Mouse (Mus musculus) embryonic facial prominence, embryonic 10.5 days (tissue): ENCODE data around the gene Josd2. TPM values are rescaled to one million over a fixed set of nuclear protein-coding genes. Genes with fewer than 3 reads are reported as not detected.

Experiments
- DNase-seq: peaks from one replicate; pipeline ENCODE4 v3.0.0-alpha.2; 2017; ENCODE audit warnings: low spot score
- H3K27ac ChIP-seq: fragments of 300-500 bp; sonication (generic); replicated peaks from 2 replicates; pipeline ENCODE4 v1.5.1; 2016; ENCODE audit warnings: mild to moderate bottlenecking
- H3K27me3 ChIP-seq: fragments of 300-500 bp; sonication (generic); replicated peaks from 2 replicates; pipeline ENCODE4 v1.6.1; 2016; ENCODE audit warnings: low read depth, mild to moderate bottlenecking; ENCODE audit not compliant: poor library complexity, severe bottlenecking
- H3K36me3 ChIP-seq: fragments of 300-500 bp; sonication (generic); replicated peaks from 2 replicates; pipeline ENCODE4 v1.6.1; 2016; ENCODE audit warnings: mild to moderate bottlenecking, moderate library complexity
- H3K4me1 ChIP-seq: fragments of 300-500 bp; sonication (generic); 2 replicates; pipeline ENCODE4 v1.6.1; 2016
- H3K4me3 ChIP-seq: fragments of 300-500 bp; sonication (generic); 2 replicates; pipeline ENCODE4 v1.5.1; 2016; ENCODE audit warnings: mild to moderate bottlenecking, moderate library complexity
- H3K9me3 ChIP-seq: fragments of 300-500 bp; sonication (generic); 2 replicates; pipeline ENCODE4 v1.6.1; 2016; ENCODE audit warnings: mild to moderate bottlenecking
- WGBS: fragments of 180-500 bp; shearing (Covaris S2); methylation state at CpG from one replicate; pipeline ENCODE4 v1.1.7; 2016; 5-methylcytosine and 5-hydroxymethylcytosine counted together
- polyA plus RNA-seq: library from polyadenylated mRNA; unstranded; fragments of >200 nt; fragmentation: Nextera tagmentation; extraction: Ambion mirVana; gene quantifications from 2 replicates; pipeline ENCODE4 v1.2.1, GENCODE M21; 2016

The Josd2 gene
- polyA plus RNA-seq, 1 experiment from 2014 or later = 80.3 TPM

DNA sequence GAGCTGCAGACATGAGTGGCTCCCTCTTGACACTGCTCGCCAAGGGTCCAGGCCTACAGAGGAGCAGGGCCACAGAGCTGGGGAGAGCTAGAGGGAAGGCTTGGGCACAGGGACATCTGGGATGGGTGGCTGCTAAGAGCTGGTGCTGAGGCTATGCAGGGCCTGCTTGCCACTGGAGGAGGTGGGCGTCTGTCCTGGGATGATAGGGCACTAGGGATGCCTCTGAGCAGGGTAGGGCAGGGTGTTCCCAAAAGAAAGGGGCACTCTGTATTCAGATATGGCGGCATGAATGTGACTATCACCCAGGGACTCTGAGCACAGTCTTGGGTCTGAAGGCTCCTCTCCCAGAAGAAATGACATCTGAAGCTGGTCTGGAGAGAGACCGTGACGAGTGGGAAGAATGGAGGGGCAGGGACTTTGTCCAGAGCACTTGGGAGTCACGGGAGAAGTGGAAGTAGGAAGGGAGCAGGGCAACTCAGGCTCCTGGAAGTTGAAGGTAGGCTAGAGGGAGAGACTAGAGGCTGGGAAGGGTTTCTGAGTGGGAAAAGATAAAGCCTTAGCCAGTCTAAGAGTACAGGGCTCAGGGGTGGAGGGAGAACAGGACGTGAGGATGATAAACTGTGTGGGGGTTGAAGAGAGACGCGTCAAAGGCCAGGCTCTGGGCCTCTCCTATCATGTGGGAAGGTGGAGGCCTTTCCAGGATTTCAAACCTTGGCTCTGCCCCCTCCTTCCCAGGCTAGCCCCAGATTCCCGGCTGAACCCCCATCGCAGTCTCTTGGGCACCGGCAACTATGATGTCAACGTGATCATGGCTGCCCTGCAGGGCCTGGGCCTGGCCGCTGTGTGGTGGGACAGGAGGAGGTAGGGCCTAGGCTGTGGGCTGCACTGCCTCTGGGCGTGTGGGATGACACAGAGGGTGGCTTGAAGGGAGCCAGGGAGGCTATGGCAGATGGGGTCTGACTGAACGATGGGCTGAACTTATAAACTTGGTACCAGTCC is 2.2 kb downstream of the Josd2 start:
- 93% methylated on average over 16 of the region's 16 CpGs for WGBS

DNA sequence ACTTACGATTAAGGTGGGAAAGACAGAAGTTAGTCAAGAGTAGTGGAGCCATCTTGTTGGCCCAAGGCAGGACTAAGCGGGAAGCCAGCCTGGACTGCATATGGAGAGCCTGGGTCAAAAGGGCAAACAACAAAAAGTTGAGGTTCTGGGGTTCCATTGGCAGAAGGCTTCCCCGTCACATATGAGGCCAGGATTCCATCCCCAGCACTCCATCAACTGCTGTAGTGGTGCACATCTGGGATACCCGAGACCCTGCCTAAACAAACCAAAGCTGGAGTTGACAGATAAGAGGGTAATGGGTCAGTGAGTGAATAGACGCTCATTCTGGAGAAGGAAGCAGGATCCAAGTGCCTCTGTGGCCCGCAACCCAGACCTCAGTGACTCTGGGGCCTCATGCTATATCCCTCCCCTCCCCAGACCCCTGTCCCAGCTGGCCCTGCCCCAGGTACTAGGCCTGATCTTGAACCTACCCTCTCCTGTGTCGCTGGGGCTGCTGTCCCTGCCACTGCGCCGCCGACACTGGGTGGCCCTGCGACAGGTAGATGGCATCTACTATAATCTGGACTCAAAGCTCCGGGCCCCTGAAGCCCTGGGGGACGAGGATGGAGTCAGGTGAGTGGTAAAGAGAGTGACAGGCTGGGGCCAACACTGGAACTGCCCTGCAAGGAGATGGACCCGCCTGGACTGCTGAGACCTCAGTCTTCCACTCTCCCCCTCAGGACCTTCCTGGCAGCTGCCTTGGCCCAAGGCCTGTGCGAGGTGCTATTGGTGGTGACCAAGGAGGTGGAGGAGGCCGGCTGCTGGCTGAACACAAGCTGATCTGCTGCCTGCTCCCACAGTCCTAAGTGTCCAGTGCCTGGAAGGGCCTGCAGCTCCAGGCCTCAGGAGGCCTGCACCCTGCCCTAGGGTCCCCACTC is 3.2 kb downstream of the Josd2 start:
- peak overlapping the region; percentile 15; the same call in 1 of the 2 replicates for H3K27ac ChIP-seq
- peaks cover 3% of the 10 kb centered on the region; the same call in 1 of the 2 replicates for H3K36me3 ChIP-seq
- peaks cover 32% of the 10 kb centered on the region for H3K27me3 ChIP-seq
- no peak overlapping the region for H3K4me3 ChIP-seq
- DNase-seq = no peak
- peaks cover 76% of the 10 kb centered on the region for H3K4me1 ChIP-seq
- H3K9me3 ChIP-seq = no peaks in the 10 kb centered on the region
- 85% methylated on average over 16 of the region's 16 CpGs for WGBS

More for the DNA sequence above, 2.2 kb downstream of the Josd2 start:
- H3K27ac ChIP-seq = peak overlapping the region; percentile 90
- H3K4me1 ChIP-seq = peaks cover 77% of the 10 kb centered on the region
- peaks cover 3% of the 10 kb centered on the region; the same call in 1 of the 2 replicates for H3K36me3 ChIP-seq
- peak overlapping the region; percentile 80; the same call in 1 of the 2 replicates for H3K4me3 ChIP-seq
- DNase-seq = no peak
- no peaks in the 10 kb centered on the region for H3K9me3 ChIP-seq
- H3K27me3 ChIP-seq = peaks cover 32% of the 10 kb centered on the region

DNA sequence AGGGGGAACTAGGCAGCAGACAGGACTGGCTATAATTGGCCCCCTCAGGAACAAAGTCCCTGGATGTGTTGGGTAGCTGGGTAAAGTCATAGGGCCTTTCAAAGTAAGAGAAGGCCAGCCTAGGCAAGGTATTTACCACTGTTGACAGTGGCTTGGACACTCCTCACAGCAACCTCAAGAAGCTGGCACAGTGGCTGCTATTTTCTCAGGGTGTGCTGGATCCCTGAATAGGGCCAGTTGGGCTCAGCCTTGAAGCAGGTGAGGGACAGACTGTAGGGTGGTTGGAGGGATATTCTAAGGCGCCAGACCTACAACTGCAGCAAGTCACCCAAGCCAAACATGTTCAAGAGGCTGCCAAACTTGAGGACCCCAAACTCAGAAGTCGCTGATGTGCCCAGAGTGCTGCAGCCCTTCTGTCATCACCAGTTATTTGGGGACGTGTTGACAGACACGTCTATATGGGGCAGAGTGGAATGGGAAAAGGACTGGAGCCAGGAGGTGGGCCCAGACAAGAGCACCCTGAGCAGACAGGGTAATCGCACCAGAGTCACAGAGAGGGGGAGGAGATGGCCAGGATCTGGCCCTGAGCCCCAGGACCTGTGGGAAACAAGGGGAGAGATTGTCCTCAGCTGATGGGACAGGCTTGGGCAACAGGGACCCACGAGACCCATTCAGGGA is 4.2 kb downstream of the Josd2 start:
- Histone ChIP-seq H3K4me1 (peaks cover 68% of the 10 kb centered on the region), H3K27ac (0 out of 2 replicates have a peak overlapping the region, but pooled peaks have one; percentile 14), H3K27me3 (peaks cover 40% of the 10 kb centered on the region), H3K9me3 (no peaks in the 10 kb centered on the region), H3K36me3 (peaks cover 3% of the 10 kb centered on the region; the same call in 1 of the 2 replicates), H3K4me3 (no peak overlapping the region)
- 47% methylated on average over 6 of the region's 6 CpGs for WGBS
- no peak for DNase-seq

DNA sequence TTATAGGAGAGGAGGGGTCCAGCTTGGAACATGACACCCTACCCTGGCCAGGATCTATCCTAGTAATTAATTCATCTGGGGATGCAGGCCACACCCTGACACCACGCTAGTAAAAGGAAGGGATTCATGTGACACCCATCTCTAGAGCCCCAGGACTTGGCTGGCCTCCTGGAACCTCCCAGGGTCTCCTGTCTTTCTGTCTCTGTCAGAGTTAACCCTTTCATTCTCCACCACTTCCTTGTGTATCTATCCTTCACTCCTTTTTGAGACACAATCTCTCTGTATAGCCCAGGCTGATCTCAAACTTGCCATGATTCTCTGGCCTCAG is 4.7 kb downstream of the Josd2 start:
- H3K36me3 ChIP-seq = peaks cover 3% of the 10 kb centered on the region; the same call in 1 of the 2 replicates
- peaks cover 64% of the 10 kb centered on the region for H3K4me1 ChIP-seq
- peaks cover 45% of the 10 kb centered on the region for H3K27me3 ChIP-seq
- WGBS = 9% methylated on average over 1 of the region's 1 CpGs
- H3K27ac ChIP-seq = 0 out of 2 replicates have a peak overlapping the region, but pooled peaks have one; percentile 58
- H3K4me3 ChIP-seq = no peak overlapping the region
- DNase-seq = no peak
- no peaks in the 10 kb centered on the region for H3K9me3 ChIP-seq

DNA sequence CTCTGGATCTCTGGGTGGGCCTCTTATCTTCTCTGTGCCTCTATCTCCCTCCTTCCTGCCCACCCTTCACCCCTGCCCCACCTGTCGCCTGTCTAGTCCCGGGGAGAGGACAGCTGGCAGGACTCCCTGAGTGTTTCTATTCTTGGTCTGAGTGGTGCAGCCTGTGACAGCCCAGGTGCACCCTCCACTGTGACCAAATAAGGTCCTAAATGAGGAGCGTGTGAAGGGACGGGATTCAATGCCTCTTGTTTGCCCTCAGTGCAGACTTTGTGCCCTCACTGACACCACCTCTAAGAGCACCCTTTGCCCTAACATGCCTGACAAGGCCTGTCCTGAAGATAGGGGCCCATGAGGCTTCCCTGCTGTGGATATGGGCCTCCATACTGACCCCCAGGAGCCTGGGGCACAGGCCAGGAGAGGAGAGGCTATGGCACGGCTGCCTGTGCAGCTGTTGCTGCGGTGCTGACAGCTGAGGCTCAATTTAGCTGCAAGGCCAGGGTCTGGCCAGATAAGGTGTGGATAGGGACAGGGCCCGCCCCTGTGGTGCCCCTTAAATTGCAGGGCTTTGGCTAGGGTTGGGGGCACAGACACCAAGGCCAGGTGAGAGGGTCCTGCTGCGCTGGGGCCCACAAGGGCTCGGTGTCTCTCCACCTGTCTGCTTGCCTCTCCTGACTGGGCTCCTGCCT is 5.3 kb downstream of the Josd2 start:
- Histone ChIP-seq H3K27me3 (peaks cover 51% of the 10 kb centered on the region), H3K9me3 (no peaks in the 10 kb centered on the region), H3K27ac (peak overlapping the region; percentile 58), H3K36me3 (peaks cover 3% of the 10 kb centered on the region; the same call in 1 of the 2 replicates), H3K4me1 (peaks cover 62% of the 10 kb centered on the region), H3K4me3 (no peak overlapping the region)
- no peak for DNase-seq
- 65% methylated on average over 9 of the region's 9 CpGs for WGBS

DNA sequence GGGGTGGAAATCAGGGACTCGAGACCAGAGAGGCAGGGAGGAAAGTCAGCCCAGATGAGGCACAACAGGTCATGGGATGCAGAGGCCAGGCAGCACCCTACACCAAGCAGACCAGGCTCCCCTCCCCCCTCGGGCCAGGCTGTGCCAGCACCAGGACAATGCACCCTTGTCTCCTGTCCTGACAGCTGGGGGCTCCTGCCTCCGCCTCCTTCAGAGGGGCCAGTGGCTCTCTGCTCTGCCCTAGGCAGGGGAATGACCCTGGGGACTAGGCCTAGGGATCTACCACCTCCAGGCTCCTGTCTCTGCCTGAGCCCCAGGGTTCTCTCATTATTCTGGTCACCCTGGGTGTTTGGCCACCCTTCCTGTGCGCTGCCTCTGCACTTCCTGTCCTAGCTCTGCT is 6.6 kb downstream of the Josd2 start:
- no peak overlapping the region; the same call in 1 of the 2 replicates for H3K4me3 ChIP-seq
- peaks cover 64% of the 10 kb centered on the region for H3K27me3 ChIP-seq
- 4% methylated on average over 4 of the region's 4 CpGs for WGBS
- peak; percentile 55 for DNase-seq
- H3K36me3 ChIP-seq = peaks cover 3% of the 10 kb centered on the region; the same call in 1 of the 2 replicates
- H3K9me3 ChIP-seq = no peaks in the 10 kb centered on the region
- peaks cover 49% of the 10 kb centered on the region for H3K4me1 ChIP-seq
- peak overlapping the region; percentile 73 for H3K27ac ChIP-seq

DNA sequence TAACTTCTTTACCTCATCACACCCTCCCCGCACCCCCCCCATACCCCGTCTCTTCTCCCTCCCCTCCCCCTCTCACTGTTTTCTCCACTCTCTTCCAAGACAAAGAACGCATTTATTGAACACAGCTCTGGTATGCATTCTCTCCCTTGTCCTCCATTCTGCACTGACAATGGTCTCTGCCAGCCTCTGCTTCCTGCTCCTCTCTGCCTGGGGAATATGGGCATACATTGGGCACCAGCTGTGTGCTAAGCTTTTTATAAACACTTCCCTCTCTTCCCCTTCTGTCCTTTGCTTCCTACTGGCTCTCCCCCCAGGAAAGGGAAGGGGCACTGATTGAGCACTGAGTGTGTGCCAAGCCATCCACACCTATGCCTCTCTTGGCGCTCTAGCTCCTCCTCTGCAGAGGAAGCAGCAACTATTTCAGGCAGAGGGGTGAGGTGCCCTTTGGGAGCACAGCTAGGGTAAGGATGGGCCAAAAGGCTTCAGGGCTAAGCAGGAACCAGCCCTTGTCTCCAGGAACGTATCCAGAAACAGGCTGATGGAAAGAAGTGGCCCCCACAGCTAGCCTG is 7.3 kb downstream of the Josd2 start:
- Histone ChIP-seq H3K27me3 (peaks cover 71% of the 10 kb centered on the region), H3K4me3 (no peak overlapping the region), H3K36me3 (0 out of 2 replicates have a peak, but pooled peaks cover 3% of the 10 kb centered on the region), H3K9me3 (no peaks in the 10 kb centered on the region), H3K27ac (peak overlapping the region; percentile 76), H3K4me1 (peaks cover 47% of the 10 kb centered on the region)
- 34% methylated on average over 5 of the region's 5 CpGs for WGBS
- DNase-seq = no peak

DNA sequence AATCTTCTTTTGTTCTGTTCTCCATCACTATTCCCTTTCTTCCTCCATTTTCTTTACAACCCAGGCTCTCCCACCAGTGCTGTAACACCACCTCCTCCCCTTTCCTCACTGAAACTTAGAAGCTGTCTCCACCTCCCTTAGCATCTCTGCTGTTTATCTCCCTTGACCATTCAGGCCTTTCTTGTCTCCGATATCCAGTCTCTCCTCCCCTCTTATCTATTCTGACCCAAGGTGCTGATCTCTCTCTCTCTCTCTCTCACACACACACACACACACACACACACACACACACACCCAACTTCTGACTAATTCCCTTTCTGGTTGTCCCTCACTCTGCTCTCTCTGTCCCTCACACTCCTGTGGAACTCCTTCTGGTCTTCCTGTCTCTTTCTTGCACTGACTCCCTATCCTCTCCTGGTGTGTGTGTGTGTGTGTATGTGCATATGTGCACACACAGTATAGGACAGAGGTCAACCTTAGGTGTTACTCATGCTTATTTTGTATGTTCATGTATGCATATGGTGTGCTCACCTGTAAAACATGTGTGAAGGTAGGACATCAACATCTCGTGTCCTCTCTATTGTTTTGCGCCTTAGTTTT is 15.2 kb downstream of the Josd2 start:
- Histone ChIP-seq H3K27me3 (peaks cover 53% of the 10 kb centered on the region), H3K4me1 (peaks cover 9% of the 10 kb centered on the region), H3K36me3 (peaks cover 5% of the 10 kb centered on the region; the same call in 1 of the 2 replicates), H3K9me3 (no peaks in the 10 kb centered on the region), H3K4me3 (no peak overlapping the region), H3K27ac (no peak overlapping the region)
- no peak for DNase-seq
- WGBS = 78% methylated on average over 3 of the region's 3 CpGs

DNA sequence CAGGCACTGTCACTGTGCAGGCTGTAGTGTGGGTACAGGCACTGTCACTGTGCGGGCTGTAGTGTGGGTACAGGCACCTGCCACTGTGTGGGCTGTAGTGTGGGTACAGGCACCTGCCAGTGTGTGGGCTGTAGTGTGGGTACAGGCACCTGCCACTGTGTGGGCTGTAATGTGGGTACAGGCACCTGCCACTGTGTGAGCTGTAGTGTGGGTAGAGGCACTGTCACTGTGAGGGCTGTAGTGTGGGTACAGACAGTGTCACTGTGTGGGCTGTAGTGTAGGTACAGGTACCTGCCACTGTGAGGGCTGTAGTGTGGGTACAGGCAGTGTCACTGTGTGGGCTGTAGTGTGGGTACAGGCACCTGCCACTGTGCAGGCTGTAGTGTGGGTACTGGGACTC is 16.3 kb downstream of the Josd2 start:
- peaks cover 9% of the 10 kb centered on the region for H3K4me1 ChIP-seq
- H3K36me3 ChIP-seq = peaks cover 15% of the 10 kb centered on the region
- DNase-seq = no peak
- no peak overlapping the region; the same call in 1 of the 2 replicates for H3K27ac ChIP-seq
- peaks cover 41% of the 10 kb centered on the region for H3K27me3 ChIP-seq
- no peaks in the 10 kb centered on the region for H3K9me3 ChIP-seq
- 94% methylated on average over 1 of the region's 1 CpGs for WGBS
- no peak overlapping the region for H3K4me3 ChIP-seq

DNA sequence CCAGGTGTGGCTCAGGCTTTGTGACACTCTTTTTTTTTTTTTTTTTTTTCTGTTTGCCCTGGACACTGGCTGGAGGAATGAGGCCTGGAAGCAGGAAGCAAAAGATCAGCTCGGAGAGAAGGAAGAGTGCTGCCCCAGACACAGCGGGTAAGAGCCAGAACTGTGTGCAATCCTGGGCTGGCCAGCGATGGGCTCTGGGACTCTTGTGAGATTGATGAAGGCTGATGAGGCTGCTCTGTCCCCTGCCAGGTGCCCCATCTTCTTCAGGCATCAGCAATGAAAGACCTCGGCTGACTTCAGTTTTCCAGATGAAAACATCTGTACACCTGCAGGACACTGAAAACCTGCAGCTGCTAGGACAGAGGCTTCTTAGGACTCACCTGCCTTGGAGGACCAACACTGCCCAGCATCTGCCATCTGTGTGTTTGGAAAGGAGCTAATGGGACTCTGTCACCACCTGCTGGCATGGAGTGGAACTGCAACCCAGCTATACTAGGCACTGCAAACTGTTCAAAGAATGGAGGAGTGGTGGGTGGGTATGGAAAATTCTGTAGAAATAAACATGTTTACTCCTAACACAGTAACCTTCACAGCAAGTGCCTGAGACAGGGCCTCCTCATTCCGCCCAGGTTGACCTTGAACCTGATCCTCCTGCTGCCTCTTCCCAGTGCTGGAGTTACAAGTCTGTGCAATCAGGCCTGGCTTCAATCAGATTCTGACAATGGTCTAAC is 17.2 kb downstream of the Josd2 start:
- Histone ChIP-seq H3K27me3 (peaks cover 32% of the 10 kb centered on the region), H3K27ac (no peak overlapping the region), H3K9me3 (no peaks in the 10 kb centered on the region), H3K36me3 (peaks cover 23% of the 10 kb centered on the region), H3K4me3 (no peak overlapping the region), H3K4me1 (peaks cover 9% of the 10 kb centered on the region)
- peak; percentile 84 for DNase-seq
- 30% methylated on average over 5 of the region's 5 CpGs for WGBS
